Mouse (Mus musculus): ENCODE data around the gene Neu3.

DNA sequence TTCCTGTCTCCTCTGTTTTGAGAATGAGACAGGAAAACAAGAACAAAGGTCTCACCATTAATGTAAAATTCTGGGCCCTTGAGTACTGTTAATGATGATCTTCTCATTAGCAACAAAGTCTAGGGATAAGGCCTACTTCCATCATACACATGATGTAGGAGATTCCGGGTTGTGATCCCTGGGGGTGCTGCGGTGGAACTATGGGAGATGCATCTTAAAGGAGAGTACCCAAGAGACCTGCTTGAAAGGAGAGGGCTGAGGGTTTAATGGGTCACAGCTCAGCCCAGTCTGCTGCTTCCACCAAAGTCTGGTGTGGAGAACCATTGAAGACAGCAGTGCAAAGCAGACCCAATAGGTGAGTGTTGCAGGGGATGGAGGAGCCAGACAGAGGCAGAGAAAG is 65.0 kb downstream of the Neu3 start, which contains the start of gene Olfr521:
- TF ChIP-seq MAZ (IDR thresholded peaks at IDR 0.05; ENCODE audit: low read depth, low read length) = no peak
- no peak for TF ChIP-seq POLR2AphosphoS2 (IDR thresholded peaks at IDR 0.05; ENCODE audit: low read depth, low read length)
- no peak for TF ChIP-seq ELF1 (IDR thresholded peaks at IDR 0.05; ENCODE audit: low read depth, low read length)
- TF ChIP-seq CTCF (conservative IDR thresholded peaks at IDR 0.05 in 1 of 2, IDR thresholded peaks at IDR 0.05 in 1 of 2; ENCODE audit: low read depth in 2 of 2, low read length in 2 of 2) = no peak
- TF ChIP-seq MEF2A (IDR thresholded peaks at IDR 0.05; ENCODE audit: borderline replicate concordance, low read depth, low read length) = no peak
- no peak for TF ChIP-seq EP300 (IDR thresholded peaks at IDR 0.05; ENCODE audit: low read length)
- TF ChIP-seq NELFE (IDR thresholded peaks at IDR 0.05; ENCODE audit: low read depth, low read length) = no peak

Data from CH12.LX (cell line).